Mouse (Mus musculus) kidney, postnatal 25 days (tissue): ENCODE data around the gene Kctd20.

Experiments
- DNase-seq, 2 experiments: peaks; one replicate each; pipeline ENCODE4 v3.0.0; 2021; ENCODE audit warnings: mixed read lengths in 2 of 2

The Kctd20 gene

DNA sequence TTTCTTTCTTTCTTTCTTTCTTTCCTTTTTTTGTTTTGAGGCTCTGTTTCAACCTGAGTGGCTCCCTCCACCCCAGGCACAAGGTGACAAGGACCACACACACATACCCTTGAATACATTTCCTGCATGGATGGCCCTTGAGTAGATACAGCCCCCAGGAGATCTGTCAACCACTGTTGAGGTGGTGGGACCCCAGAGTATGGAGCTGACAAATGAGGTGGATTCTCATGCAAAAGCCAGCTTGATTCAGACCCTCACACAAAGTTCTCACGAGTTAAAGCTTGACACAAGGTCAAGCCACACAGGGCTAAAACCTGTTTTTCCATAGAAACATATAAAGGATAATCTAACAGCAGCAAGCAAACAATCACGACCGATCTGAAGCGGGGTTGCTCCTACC is 19.5 kb upstream of the Kctd20 start:
- no peak for DNase-seq

DNA sequence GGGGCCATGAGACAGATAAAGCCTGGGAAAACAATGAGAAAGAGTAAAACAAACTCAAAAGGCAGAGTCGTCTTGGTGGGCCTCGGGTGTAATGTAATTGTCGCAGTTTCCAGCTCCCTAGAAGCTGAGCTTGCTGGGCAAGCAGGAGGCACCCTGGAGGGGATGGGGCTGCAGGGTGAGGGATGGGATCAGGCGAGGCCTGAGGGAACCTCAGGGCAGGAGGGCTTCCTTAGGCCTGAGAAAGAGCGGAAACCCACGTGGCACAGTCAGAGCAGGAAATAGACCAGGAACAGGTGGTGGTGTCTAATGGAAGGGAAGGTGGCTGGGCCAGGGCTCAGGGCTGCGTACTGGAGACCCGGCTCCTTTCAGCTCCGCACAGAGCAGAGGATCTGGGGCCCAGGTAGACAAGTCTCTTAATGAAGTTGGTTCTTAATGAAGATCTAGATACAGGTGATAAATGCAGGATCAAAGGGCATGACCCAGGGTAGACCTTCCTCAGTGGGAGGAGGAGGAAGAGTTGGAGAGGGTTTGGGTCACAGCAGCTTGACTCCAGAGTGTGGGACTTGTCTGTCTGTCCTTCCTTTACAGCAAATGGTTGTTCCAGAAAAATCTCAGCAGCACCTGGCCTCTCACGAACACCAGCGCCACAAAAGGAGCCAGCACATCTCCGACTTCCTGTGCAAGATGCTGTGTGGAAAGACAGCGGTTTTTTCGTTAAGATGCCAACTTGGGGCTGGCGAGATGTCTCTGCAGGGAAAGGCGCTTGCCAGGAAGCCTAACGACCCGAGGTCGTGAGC is 17.4 kb upstream of the Kctd20 start:
- DNase-seq = no peak

DNA sequence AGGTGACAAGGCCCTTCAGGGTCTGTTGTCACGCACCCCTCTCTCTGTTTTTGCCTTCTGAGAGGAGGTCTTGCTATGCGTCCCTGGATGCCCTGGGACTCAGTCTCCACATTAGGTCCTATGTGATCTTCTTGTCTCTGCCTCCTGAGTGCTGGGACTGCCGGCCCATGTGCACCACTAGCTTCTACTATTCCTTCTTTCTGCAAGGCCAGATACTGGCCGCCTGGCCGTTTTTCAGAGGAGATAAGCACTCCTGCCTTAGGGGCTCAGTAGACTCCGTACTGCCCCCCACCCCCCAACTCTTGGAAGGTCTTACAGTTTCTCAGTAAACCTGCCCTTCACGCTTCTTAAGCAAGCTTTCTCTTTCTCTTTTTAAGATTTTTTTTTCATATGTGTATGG is 15.6 kb upstream of the Kctd20 start:
- no peak for DNase-seq

DNA sequence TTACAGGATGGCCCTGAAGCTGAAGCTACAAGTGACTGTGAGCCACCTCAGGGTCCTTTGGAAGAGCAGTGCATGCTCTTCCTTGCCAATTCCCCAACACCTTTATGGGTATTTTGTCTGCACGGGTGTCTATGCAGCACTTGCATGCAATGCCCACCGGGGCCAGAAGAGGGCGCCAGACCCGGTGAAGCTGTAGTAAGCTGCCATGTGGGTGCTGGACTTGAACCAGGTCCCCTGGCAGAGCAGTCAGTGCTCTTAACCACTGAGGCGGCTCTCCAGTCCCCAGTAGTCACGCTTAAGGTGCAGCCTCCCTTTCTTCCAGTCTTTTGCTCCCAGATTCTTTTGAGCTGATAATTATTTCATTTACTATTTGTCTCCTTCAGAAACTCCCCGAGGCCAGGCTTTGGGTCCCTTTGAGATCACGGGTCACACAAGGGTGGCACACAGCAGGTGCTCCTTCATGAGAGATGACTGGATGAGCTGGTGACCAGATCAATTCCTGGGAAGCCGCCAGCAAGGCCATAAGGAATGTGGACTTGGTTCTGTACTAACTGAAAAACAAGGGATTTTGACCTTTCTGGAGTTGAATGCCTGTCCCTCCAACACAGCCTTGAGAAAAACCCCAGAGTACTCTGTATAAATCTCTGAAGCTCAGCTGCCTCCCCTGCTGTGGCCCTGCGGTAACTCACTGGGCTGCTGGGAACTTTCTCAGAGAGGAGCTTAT is 15.0 kb upstream of the Kctd20 start:
- peak; percentile 85 to 86 for DNase-seq

DNA sequence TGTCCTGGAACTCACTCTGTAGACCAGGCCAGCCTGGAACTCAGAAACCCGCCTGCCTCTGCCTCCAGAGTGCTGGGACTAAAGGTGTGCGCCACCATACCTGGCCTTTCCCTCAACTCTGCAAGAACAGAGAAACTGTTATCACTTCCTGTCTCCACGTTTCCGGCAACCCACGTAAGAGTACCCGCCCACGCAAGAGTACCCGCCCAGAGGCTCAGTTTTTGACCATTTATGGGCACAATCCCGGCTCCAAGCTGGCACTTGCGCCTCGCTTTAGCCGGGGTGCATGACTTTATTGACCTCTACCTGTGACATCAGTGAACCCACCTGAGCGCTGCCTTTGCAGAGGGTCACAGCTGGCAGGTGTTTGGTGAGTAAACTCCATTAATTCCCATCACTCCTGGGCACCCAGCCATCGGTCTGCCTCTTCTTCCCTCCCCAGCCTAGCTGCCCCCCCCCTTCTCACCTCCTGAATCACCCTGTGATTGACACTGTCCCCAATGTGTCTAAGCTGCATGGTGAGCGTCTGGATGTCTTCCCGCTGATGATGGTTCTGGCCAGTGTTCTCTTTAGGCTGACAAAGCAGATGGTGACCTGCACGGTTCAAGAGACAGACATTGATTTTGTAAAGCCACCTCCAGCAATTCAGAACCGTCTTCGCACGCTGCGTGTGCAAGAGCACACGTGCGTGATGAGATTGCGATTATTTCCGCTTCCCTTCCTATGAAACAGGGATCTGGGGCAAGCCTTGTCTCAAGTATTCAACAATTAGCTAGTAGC is 10.8 kb upstream of the Kctd20 start:
- no peak for DNase-seq

DNA sequence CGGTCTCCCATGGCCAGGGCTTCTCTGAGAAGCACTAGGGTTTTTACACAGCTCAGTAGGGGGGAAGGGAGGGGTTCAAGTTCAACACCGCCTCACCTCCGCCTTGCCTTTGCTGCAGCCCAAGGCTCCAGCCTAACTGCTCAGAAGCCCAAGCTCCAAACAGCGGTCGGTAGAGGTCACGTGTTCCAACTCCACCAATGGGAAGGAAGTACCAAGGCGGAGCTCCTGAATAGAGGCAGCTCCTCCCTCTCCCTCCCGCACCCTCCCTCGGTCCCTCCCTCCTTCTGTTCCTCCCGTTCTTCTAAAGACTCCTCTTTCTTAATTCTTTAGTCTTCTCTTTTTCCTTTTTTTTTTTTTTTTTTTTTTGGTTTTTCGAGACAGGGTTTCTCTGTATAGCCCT is 9.6 kb upstream of the Kctd20 start:
- DNase-seq = peak in 1 of 2 experiments; percentile 30

DNA sequence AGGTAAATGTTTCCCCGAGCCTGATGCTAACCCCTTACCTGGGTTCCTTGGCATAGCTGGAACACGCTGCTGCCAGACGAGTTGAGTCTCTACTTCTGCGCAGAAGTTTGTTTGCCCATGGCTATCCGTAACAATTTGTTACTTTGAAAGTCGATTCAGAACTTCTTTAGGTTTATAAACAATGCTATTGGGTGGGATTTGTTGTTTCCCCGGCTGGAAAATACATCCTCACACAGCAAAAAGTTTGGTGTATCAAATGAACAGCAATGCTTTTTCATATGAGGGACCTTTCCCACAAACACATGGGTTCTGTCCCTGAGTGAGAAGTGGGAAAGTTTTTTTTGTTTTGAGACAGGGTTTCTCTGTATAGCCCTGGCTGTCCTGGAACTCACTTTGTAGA is 8.0 kb upstream of the Kctd20 start, which contains the start of gene Pxt1:
Gene Pxt1 (minus strand): TSS at position 101 of the 400 bp plus-strand sequence.
- DNase-seq = no peak

DNA sequence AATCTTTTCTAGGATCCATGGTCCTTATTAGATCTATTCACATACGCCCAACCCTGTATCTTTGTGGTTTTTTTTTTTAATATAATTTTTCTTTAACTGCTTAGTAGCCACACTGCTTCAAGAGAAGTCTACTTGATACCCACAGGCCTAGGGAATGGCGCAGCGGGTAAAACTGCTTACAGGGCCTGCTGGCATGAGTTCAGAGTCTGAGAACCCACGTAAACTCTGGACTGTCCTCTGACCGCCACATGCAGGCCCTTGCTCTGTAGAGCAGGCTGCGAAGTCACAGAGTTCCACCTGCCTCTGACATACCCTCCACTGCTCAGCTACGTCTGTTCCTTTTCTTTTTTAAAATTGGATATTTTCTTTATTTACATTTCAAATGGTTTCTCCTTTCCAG is 7.3 kb upstream of the Kctd20 start:
- DNase-seq = peak; percentile 72 to 84

DNA sequence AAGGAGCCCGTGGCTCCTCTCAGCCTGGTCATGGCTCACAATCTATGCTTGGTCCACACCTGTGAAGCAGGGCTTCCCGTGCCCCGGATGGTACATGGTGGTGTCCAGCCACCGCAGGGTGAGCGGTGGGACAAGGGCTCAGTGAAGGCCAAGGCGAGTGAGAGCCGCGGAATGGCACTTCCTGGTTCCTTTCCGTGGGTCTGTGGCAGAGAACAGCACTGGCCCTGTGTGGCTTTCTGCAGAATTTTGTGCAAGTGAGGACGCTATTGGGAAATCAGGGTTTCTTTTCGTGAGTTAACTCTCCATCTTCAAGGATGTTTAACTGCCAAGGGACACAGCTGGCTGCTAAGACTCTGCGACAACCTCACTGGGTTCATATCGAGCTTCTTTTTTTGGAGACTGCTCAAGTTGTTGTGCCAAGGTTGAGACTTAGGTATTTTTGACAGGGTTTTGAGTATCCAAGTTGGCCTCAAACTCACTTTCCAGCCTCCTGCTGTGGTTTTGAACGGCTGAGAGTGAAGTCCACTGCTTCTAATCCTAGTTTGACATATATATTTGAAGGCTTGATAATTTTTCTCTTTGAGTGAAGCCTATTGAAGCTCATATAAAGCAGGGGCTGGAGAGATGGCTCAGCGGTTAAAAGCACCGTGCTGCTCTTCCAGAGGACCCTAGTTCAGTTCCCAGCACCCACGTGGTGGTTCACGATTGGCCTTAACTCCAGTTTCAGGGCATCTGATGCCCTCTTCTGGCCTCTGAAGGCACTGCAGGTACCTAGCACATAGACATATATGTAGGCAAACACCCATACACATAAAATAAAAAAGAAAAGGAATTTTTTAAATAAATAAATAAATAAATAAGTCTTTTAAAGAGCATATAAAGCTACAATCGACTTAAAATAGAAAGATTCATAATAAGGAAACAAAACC is 4.5 kb upstream of the Kctd20 start:
- DNase-seq = no peak

DNA sequence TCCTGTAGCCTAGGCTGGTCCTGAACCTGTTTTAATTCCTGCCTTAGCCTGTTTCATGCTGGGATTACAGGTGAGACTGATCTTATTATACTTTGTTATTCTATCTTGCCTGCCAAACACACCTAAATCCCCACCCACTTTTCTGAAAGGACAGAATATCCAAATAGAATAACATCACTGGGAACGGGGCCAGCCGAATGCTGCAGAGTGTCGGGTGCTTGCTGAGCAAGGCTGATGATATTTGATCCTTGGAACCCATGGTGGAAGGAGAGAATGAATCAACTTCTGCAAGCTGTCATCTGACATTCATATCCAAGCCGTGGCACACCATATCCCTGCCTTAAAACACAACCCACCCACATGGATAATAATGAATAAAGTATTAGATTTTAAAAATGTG is 3.1 kb upstream of the Kctd20 start:
- DNase-seq = no peak

DNA sequence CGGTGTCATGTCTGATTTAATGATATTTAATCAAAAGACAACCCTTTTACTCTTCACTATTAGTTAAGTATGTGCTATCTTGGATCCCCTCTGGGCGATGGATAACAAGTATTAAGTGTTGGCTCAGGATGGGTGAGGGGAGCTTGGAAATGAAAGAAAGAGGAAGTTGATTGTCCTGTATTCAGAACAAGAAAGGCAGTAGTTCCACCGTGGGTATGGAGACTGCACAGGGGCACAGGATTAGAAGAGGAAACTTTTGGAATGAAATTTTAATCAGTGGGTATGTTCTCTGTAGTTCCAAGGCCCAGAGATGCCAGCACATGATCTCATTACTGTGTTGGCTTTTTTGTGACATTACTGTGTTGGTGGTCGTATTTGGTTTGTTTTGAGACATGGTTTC is 999 bp upstream of the Kctd20 start:
- DNase-seq = no peak

DNA sequence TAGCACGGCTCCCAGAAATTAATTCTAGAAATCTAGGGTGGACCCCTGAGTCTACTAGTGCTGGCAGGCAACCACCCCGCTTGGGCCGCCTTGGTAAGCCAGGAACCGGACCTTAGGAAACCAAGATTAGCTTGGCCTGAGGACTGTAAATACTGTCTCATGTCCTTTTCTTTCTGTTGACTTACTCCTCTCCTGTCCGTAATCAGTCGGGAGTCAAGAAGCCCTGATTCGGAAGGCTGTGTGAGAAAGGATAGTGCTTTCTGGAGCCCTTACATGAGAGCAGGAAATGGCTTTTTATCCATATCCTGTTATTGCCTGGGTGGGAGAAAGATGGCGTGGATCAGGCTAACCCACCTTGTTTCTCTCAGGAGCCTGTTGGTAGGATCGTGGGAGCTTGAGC is 1.5 kb downstream of the Kctd20 start:
- DNase-seq = no peak

DNA sequence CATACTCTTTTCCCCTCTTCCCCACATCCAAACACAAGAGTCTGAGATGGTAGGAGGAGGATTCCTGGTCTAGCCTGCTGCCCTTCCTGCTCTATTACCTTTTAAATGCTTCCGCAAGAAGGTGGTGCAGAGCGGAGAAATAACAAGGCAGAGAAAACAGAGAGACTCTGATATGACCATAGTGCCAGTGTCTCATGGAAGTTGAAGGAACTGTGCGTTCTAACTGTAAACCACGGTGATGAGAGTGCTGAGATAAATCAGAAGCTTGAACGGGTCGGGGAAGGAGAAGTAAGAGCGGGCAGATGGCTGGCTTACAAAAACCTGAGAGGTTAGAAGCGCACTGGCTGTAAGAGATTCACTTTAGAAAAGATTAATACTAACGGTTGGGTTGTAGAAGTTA is 2.7 kb downstream of the Kctd20 start:
- DNase-seq = no peak

DNA sequence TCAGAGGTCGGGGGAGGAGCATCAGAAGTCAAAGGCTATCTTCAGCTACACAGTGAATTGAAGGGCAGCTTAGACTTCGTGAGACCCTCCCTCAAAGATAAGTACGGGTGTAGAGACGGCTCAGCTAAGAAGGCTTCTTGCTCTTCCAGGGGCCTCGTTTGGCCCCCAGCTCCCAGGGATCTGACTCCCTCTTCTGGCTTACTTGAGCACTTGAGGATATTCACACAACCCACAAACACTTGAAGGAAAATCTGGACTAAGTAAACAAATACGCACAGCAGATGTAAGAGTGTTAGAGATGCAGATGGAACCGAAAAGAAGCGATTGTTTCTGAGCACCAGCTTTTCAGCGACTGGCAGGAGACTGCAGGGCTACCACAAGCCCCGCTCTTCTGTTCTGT is 8.8 kb downstream of the Kctd20 start:
- DNase-seq = no peak

DNA sequence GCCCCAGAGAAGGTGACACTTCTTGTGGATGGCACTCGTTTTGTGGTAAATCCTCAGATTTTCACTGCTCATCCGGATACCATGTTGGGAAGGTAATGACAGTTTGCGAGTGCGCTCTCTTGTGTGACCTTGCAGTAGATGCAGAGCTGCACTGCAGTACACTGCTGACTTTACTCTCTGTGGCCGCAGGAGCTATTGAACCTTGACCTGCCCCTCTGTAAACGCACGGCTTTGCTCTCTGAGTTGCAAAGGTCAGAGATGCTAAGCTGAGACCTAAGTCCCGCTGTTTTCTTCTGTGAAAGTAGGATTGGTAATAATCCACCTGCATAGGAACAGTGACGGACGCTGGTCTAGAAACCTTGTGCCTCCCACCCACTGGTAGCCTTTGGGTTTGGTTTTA is 9.8 kb downstream of the Kctd20 start:
- peak; percentile 58 to 82 for DNase-seq

DNA sequence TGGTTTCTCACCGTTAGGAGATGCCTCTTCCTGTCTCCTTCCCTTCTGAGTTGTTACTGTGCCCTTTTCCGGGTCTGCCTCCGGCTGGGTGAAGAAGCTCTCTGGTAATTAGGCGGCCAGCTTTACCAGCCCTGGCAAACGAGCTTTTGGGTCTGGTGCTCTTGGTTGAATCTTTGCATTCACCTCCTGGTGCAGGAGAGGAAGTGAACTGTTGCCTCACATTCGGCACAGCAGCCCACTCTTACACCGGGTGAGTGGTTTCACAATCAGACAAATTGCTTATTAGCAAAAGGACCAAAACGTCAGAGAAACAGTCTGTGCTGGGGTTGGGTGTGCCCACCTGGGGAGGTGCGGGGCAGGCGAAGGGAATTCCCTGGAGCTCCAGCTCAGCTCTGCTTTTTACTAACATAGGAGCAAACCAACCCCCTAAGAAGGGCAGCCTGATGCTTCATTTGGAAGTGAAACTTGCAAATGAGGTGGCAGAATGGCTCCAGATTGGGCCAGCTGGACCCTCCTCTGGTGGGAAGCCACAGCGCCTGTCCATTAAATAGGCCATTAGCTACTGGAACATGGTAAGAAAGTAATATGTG is 15.4 kb downstream of the Kctd20 start:
- DNase-seq = no peak

DNA sequence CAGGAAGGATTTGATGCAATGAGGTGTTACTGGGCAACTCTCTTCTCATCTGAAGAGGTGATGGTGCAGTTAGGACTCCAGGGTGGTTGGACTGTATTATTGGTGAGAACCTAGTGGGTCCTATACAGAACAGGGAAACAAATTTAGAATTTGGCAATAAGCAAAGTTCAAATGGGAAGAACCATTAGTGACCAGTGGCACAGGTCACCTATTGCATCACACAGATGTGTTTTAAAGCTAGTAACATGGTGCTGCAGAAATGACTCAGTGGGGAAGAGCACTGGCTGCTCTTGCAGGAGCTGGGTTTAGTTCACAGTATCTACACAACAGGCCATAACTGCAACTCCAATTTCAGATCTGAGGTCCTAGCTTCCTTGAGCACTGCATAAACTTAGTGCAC is 18.4 kb downstream of the Kctd20 start:
- DNase-seq = no peak

DNA sequence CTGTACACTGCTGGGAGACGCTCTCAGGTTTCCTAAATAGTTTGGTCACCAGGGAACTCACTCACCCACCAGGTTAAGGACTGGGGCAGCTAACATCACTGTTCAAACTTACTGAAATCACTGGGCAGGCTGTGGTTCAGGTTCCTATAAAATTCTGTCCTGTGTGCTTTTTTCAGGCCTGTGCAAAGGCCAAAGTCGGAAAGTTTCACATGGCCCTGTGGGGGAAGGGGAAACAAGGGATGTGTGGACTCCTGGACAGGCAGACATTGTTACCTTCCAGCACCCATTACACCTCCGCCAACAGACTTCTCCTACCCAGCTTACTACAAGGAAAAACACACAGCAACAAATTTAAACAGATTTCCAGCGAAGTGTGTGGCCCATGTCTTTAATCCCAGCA is 27.3 kb downstream of the Kctd20 start:
- DNase-seq = peak; percentile 48 to 78

DNA sequence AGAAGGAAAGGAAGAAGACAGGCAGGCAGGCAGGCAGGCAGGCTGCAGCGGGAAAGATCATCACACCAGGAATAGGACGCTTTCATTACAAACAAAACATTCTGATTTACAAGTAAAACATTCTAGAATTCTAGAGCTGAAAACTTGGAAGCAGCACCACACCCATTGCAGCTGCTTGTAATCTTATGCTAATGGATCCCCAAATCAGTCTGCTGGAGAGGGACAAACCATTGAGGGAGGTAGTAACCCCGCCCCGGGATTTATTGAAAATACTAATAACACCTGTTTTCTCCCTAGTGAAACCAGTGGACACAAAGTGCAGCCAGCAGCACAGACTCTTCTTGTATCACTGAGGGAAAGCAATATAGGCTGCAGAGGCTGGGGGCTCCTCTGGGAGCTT is 29.3 kb downstream of the Kctd20 start:
- no peak for DNase-seq

DNA sequence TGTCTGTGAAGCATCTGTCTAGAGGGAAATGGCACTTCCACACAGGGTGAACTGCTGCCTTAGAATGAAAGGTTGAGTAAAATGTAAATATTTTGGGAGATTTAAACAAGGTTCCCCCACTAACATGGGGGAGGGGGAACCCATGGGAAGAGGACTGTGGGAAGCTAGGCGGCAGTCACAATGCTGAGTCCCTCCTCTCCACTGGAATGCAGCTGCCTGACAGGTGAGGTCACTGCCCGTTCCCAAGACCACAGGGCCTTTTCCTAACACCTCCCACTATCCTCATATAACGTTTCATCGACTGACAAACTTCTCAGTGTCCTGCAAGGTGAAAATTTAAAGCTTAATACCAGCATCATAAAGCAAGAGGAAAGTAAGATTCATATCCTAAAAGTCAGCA is 30.8 kb downstream of the Kctd20 start:
- no peak for DNase-seq

DNA sequence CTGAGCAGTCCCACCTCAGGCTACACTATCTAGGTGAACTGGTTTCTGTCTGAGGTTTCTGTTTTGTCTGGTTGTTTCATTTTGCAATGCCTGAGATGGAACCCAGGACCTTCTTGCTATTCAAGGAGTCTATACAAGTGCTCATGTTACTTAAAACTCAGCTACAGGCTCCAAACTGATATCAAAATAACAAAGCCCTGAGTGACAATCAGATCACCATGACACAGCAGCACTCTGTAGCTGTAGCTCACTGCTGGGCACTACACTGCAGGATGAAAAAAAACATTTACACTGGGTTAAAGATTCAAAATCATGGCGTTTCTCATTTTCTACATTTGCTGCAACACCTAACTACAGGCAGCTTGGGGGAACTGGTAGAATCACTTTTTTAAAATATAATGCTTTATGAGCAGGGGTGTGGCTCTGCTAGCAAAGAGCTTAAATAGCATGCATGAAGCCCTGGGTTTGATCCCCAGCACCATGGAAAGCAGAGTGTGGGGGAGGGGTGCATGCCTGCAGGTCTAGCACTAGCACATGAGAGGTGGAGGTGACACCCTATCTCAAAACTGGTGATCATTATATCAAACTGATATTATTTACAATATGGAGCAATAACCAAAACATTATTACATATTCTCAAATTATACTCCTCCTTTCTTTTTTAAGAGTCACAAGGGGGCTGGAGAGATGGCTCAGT is 33.1 kb downstream of the Kctd20 start:
- DNase-seq = no peak
